Mouse (Mus musculus) liver, embryonic 12.5 days (tissue): Measurements from ENCODE around the gene Gm12185. TPM values are rescaled to one million over a fixed set of nuclear protein-coding genes. Genes with fewer than 3 reads are reported as not detected.
A peak's percentile ranks its signal among the peaks of the same experiment; 100 is the strongest.
"Not testable (repeated sequence)": the region's sequence is repeated elsewhere in the genome, so short reads cannot be mapped to it uniquely, and the experiment has no call there.

Experiments
- ATAC-seq: fragments of 200-750 bp; cut with Nextera tagmentation; 2 replicates; pipeline ENCODE4 v1.8.0; 2017; ENCODE audit warnings: moderate number of reproducible peaks, mild to moderate bottlenecking, moderate library complexity
- H3K27ac ChIP-seq: fragments of 300-500 bp; sonication (generic); 2 replicates; pipeline ENCODE4 v1.5.1; 2016; ENCODE audit warnings: mild to moderate bottlenecking
- H3K27me3 ChIP-seq: fragments of 300-500 bp; sonication (generic); replicated peaks from 2 replicates; pipeline ENCODE4 v1.6.1; 2016; ENCODE audit warnings: mild to moderate bottlenecking, moderate library complexity
- H3K36me3 ChIP-seq: fragments of 300-500 bp; sonication (generic); 2 replicates; pipeline ENCODE4 v1.6.1; 2016; ENCODE audit warnings: mild to moderate bottlenecking, moderate library complexity
- H3K4me1 ChIP-seq: fragments of 300-500 bp; sonication (generic); 2 replicates; pipeline ENCODE4 v1.6.1; 2016
- H3K4me2 ChIP-seq: fragments of 300-500 bp; sonication (generic); 2 replicates; pipeline ENCODE4 v1.6.1; 2016; ENCODE audit warnings: mild to moderate bottlenecking, moderate library complexity
- H3K4me3 ChIP-seq: fragments of 300-500 bp; sonication (generic); 2 replicates; pipeline ENCODE4 v1.5.1; 2016; ENCODE audit warnings: mild to moderate bottlenecking, moderate library complexity
- H3K9ac ChIP-seq: fragments of 300-500 bp; sonication (generic); 2 replicates; pipeline ENCODE4 v1.6.1; 2016; ENCODE audit warnings: mild to moderate bottlenecking, moderate library complexity
- H3K9me3 ChIP-seq: fragments of 300-500 bp; sonication (generic); replicated peaks from 2 replicates; pipeline ENCODE4 v1.6.1; 2016; ENCODE audit warnings: mild to moderate bottlenecking, moderate library complexity
- WGBS: fragments of 180-500 bp; shearing (Covaris S2); methylation state at CpG from one replicate; pipeline ENCODE4 v1.1.7; 2016; ENCODE audit not compliant: insufficient replicate concordance; 5-methylcytosine and 5-hydroxymethylcytosine counted together
- polyA plus RNA-seq: library from polyadenylated mRNA; unstranded; fragments of >200 nt; fragmentation: Nextera tagmentation; extraction: Ambion mirVana; gene quantifications from 2 replicates; pipeline ENCODE4 v1.2.1, GENCODE M21; 2016

Gm12185 gene
- 0.02 TPM in 1 of 2 replicates, not detected in the other for polyA plus RNA-seq

DNA sequence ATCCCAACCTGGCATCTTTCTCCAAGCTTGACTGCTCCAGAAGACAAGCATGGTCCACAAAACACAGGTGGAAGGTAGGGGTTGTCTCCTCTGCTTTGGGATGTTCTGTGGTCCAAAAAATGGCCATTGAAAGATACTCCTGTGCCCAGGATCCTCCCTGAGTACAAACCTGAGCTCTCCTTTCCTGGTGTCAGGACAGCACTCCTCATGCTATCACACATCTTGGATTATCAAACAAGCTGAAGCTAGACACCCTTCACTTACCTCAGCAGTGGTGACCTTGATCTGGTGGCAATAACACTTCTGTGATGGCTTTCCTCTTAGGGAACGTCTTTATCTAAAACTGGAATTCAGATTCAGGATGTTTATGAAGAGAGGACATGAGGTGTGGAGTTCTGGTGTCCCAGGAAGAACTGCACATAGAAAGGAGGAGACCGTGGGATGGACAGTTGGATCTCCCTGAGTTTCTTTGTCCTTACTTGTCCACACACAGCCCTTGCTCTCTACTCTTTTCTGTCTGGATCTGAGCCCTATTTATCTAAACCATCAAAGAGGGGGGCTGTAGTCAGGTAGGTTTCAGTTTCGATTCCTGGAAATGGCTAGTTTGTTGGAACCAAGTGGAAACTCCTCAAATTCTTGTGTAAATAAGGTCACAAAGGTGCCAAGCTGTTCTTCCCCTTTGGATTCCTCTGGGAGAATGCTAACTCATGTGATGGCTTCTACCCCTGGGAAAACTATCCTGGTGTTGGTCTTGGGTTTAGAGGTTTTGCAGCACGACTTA is at the start of gene Gm12185:
Gene Gm12185 (minus strand): TSS at position 487 of the 781 bp plus-strand sequence.
- H3K4me3 ChIP-seq, H3K9me3 ChIP-seq, H3K27me3 ChIP-seq, H3K27ac ChIP-seq, H3K9ac ChIP-seq, ATAC-seq, H3K36me3 ChIP-seq, H3K4me2 ChIP-seq: not testable (repeated sequence)
- peaks cover 16% of the 10 kb centered on the region for H3K4me1 ChIP-seq
- 46% methylated on average over 4 of the region's 4 CpGs for WGBS

- H3K36me3 ChIP-seq, H3K4me2 ChIP-seq, H3K27ac ChIP-seq, H3K9ac ChIP-seq, ATAC-seq, H3K4me1 ChIP-seq, H3K4me3 ChIP-seq, H3K27me3 ChIP-seq, H3K9me3 ChIP-seq: not testable (repeated sequence)
Measured at GRCm38 (mm10) chr11:49012074-49012473, 20.0 kb upstream of the Gm12185 start.

- H3K9ac ChIP-seq, ATAC-seq, H3K36me3 ChIP-seq, H3K9me3 ChIP-seq, H3K27ac ChIP-seq, H3K4me1 ChIP-seq, H3K4me2 ChIP-seq, H3K27me3 ChIP-seq, H3K4me3 ChIP-seq: not testable (repeated sequence)
- WGBS: 28% methylated on average over 1 of the region's 1 CpGs
Measured at GRCm38 (mm10) chr11:49006785-49007184, 14.8 kb upstream of the Gm12185 start.

DNA sequence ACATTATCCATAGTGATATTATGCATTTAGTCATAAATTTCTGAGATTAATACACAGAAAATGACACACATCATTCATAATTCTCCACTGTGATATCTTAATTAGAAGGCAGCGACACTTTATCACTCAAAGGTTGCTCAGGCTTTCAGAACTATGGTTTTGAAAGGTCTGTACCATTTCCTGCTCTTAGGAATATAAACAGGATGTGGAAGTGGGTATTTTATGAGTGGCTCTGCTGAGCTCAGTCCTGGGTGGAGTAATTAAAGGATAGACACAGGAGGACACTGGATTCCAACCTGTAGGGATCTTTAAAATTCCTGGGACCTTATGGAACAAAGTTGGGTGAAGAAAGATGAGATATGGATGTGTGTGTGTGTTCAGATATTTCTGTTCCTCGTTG is 14.3 kb upstream of the Gm12185 start:
- H3K9me3 ChIP-seq, H3K27me3 ChIP-seq, H3K9ac ChIP-seq, H3K36me3 ChIP-seq, H3K4me1 ChIP-seq, H3K27ac ChIP-seq, H3K4me3 ChIP-seq, ATAC-seq, H3K4me2 ChIP-seq: not testable (repeated sequence)
- WGBS: 27% methylated on average over 2 of the region's 2 CpGs

- H3K9ac ChIP-seq, H3K4me2 ChIP-seq, H3K4me3 ChIP-seq, H3K27me3 ChIP-seq, H3K27ac ChIP-seq, H3K36me3 ChIP-seq, ATAC-seq, H3K9me3 ChIP-seq, H3K4me1 ChIP-seq: not testable (repeated sequence)
- 28% methylated on average over 1 of the region's 1 CpGs for WGBS
Measured at GRCm38 (mm10) chr11:49000411-49000810, 8.4 kb upstream of the Gm12185 start.

GRCm38 (mm10) chr11:48994018-48994417 is 2.0 kb upstream of the Gm12185 start, which contains the start of gene Tgtp1:
Tgtp1 (minus strand) TSS chr11:48994172.
- H3K9ac ChIP-seq, H3K36me3 ChIP-seq, H3K4me2 ChIP-seq, H3K27me3 ChIP-seq, ATAC-seq, H3K9me3 ChIP-seq, H3K27ac ChIP-seq, H3K4me3 ChIP-seq: not testable (repeated sequence)
- 16% methylated on average over 2 of the region's 2 CpGs for WGBS
- H3K4me1 ChIP-seq: peaks cover 16% of the 10 kb centered on the region

DNA sequence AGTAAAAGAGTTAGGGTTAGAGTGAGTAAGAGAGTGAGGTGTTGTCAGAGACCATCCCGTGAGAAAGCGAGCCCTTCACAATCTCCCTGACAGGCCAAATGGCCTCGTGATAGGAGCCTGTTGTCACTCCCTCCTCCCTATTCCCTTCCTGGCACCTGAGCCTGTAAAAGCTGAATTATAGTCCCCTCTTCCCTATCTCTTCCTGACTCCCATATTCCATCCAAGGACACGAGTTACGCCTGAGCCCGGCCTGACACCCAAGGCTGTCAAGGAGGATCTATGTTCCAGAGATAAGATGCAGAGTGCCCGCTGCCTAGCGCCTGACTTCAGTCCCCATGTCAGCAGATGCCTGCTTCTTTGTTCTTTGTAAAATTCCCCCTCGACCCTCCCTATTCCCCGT is 1.3 kb upstream of the Gm12185 start:
- H3K4me2 ChIP-seq, H3K27me3 ChIP-seq, H3K4me3 ChIP-seq, H3K36me3 ChIP-seq, ATAC-seq, H3K9me3 ChIP-seq, H3K9ac ChIP-seq, H3K27ac ChIP-seq: not testable (repeated sequence)
- peaks cover 16% of the 10 kb centered on the region for H3K4me1 ChIP-seq
- 37% methylated on average over 10 of the region's 10 CpGs for WGBS

GRCm38 (mm10) chr11:48989981-48990380 is 2.0 kb downstream of the Gm12185 start:
- not testable (repeated sequence) for H3K27ac ChIP-seq, H3K9me3 ChIP-seq, H3K27me3 ChIP-seq, H3K4me3 ChIP-seq, H3K36me3 ChIP-seq, H3K9ac ChIP-seq, ATAC-seq, H3K4me2 ChIP-seq
- 55% methylated on average over 2 of the region's 2 CpGs for WGBS
- H3K4me1 ChIP-seq: peaks cover 16% of the 10 kb centered on the region

DNA sequence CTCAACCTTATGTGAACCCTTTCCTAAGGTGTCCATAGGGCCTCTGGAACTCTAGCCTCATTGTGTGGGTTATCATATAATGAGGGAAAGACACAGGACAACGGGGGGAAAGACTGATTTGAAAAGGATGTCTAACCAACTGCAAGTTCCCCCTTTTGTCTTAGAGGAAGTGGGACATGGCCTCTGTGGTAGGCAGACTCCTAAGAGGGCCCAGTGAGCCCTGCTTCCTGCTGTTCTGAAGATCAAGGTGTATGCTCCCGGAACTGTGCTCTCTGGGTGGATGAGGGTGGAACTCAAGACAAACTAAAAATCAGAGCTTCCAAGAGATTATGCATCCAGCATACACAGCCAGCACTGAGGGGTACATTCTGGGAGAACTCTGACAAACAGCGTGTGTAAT is 3.8 kb downstream of the Gm12185 start:
- H3K4me3 ChIP-seq, H3K36me3 ChIP-seq, H3K27me3 ChIP-seq, H3K27ac ChIP-seq, H3K9ac ChIP-seq, ATAC-seq, H3K4me1 ChIP-seq, H3K9me3 ChIP-seq, H3K4me2 ChIP-seq: not testable (repeated sequence)
- WGBS: 50% methylated on average over 2 of the region's 3 CpGs

DNA sequence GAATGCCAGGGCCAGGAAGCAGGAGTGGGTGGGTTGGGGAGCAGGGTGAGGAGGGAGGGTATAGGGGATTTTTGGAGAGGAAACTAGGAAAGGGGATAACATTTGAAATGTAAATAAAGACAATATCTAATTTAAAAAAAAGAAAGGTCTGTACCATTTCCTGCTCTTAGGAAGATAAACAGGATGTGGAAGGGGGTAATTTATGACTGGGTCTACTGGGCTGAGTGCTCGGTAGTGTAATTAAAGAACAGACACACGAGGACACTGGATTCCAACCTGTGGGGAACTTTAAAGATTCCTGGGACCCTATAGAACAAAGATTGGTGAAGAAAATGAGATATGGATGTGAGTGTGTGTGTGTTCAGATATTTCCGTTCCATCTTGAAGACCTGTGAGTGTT is 9.2 kb downstream of the Gm12185 start:
- not testable (repeated sequence) for H3K9ac ChIP-seq, H3K27me3 ChIP-seq, H3K27ac ChIP-seq, ATAC-seq, H3K4me2 ChIP-seq, H3K9me3 ChIP-seq, H3K4me3 ChIP-seq, H3K36me3 ChIP-seq, H3K4me1 ChIP-seq
- no CpG with 5 or more reads among the region's 3 CpGs for WGBS

GRCm38 (mm10) chr11:48980052-48980451 is 12.0 kb downstream of the Gm12185 start:
- not testable (repeated sequence) for H3K9ac ChIP-seq, H3K36me3 ChIP-seq, ATAC-seq, H3K4me1 ChIP-seq, H3K4me3 ChIP-seq, H3K27ac ChIP-seq, H3K9me3 ChIP-seq, H3K4me2 ChIP-seq, H3K27me3 ChIP-seq
- WGBS: no CpG with 5 or more reads among the region's 5 CpGs

DNA sequence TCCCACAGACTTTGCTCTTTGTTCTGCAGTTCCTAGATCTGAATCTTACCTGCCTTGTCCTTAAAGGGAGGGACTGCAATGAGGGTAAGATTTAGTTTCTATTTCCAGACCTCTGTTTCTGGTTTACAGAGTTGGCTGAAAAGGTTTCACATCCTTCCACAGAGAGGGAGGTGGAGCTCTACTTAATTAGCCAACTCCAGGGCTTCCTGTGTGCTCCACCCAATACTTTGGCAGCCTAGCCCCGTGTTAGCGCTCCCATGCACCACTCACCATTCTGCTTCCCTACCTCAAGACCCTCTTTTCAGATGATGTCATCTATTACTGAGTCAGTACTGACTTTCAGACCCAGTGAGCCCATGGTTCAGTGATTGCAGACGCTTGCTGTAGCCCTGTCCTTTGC is 12.8 kb downstream of the Gm12185 start, which contains the start of gene 9930111J21Rik1:
Gene 9930111J21Rik1 (minus strand): TSS at position 148 of the 400 bp plus-strand sequence.
- WGBS: no CpG with 5 or more reads among the region's 3 CpGs

More for the DNA sequence above, 12.8 kb downstream of the Gm12185 start, which contains the start of gene 9930111J21Rik1:
- not testable (repeated sequence) for H3K4me3 ChIP-seq, H3K27me3 ChIP-seq, H3K4me1 ChIP-seq, H3K4me2 ChIP-seq, H3K27ac ChIP-seq, H3K9ac ChIP-seq, H3K9me3 ChIP-seq, H3K36me3 ChIP-seq
- 0 out of 2 replicates have a peak, but pooled peaks have one; percentile 30 for ATAC-seq
